Mouse (Mus musculus): ENCODE data around the gene Trim43c.
"Not testable (repeated sequence)": the region's sequence is repeated elsewhere in the genome, so short reads cannot be mapped to it uniquely, and the experiment has no call there.

The Trim43c gene

GRCm38 (mm10) chr9:88838864-88839263, at the start of gene Trim43c:
Trim43c (plus strand) TSS chr9:88839164.
- DNase-seq: not testable (repeated sequence)

GRCm38 (mm10) chr9:88853072-88853471, 14.1 kb downstream of the Trim43c start:
- not testable (repeated sequence) for DNase-seq

- peak; percentile 77 to 84 for DNase-seq
Observed at GRCm38 (mm10) chr9:88858566-88859492, 19.9 kb downstream of the Trim43c start.
